Mouse (Mus musculus) monocyte, adult 2 months (primary cell): Measurements from ENCODE around the gene Tlr5.

Experiments used
- DNase-seq, 2 experiments: peaks; one replicate each; pipeline ENCODE4 v3.0.0; 2022; ENCODE audit warnings: low spot score in 2 of 2, low read depth in 1 of 2

Tlr5 gene

DNA sequence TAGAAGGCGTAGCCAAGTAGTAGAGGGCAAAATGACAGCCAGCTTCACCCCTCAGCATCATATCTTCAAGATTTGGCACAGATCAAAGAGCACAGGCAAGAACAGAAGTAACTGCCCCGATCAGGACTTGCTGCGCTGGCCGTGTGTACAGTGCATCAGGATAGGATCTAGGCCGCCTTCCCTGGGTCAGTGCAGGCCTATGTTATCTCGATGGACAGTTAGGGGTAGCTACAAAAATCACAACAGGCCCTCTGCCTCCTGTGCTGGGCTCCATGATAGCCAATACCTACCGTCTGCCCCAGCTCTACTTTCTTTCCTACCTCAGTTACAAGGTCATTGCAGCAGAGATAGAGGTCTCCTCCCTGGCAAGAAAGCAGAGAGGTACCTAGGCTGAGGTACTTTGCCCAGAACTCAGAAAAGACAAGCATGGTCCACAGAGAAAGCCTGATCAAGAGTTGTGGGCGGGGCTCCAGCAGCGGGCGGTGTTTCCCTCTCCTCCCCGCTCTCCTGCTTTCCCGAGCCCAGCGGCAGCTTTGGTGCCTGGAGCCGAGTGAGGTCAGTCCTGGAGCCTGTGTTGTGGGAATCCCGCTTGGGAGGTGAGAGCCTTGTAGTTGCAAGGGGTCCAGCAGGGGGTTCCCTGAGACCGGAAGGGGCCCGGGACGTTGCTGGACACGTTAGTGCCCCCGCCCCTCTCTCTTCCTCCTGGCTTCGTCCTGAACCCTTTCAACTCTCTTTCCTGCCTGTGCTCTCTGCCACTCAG lies at the start of gene Tlr5:
Tlr5 (plus strand) TSS at position 502 of the 760 bp plus-strand sequence.
- no peak for DNase-seq

DNA sequence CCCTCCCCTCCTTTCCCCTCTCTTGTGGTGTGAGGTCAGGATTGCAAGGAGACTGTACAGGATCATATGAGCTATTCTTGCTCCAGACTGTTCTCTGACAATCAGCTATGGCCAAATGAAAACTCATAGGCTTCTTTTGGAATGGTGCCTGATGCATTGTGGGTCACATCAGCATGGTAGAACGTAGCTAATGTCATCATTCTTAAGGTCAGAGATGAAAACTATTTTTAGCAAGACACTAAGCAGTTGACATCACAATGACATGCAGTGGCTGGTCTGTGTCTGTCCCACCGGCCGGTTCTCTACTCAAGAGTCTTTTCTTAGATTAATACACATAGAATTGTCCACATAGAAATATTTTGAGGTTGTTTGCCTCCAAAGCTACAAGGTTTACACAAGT lies 48.9 kb upstream of the Tlr5 start:
- no peak for DNase-seq

DNA sequence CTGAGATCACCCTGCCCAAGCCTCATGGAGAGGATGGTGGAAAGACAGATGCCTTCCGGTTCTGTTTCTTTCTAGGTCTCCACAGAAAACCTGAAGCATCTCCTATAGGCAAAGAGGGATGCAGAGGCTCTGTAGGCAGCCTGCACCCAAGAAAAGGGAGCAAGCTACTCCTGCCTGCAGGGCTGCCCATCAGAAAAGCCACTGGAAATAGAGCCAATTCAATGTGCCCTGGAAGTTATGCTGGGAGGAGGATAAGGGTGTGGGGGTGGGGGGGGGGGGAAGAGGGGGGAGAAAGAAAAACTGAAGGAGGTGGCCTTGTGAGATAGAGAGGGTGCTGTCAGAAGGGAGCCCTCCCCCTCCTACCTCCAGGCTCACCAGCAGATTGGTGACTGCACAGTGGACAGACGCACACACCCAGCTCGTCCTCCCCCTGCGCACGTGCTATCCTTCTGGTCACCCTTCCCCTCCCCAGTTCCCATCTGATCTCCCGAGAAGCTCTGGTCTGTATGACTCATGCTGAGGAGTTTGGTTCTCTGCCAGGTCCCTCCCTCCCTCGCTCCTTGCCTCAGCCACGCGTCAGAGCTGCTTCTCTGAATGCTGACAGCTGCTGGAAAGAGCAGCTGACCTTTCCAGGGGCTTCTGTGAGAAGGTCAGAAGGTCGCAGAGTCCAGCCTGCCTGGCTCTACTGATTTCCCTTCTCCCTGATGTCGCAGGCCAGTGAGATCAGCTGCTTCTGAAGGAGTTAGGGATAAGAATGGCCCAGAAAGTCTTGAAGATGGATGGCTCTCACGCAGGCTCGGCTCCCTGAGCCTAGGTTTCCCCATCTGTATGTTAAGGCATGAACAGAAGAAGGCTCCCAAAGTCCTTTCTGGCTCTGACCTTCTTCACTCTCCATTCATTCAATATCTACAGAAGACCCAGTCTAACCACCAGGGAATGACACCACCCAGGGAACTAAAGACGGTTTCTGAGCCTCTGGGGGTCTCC lies 46.2 kb upstream of the Tlr5 start:
- peak; percentile 92 for DNase-seq

DNA sequence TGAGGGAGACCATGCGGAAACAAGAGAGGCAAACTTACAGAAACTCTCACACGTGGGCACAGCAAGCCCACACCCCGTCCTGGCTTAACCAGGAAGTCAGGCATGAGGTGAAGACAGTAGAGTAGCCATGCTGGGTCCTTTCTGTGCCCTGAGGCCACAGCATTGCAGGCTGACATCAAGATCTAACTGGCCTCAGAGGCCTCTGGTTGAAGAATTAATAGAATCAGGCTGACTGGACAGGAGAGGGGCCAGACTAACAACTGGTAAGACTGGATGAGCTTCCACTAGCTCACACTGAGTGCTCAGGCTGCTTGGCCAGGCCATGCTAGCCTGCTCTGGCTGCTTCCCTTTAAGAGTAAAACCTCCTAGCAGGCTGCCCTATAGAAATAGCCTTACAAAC lies 45.5 kb upstream of the Tlr5 start:
- DNase-seq, result no peak

DNA sequence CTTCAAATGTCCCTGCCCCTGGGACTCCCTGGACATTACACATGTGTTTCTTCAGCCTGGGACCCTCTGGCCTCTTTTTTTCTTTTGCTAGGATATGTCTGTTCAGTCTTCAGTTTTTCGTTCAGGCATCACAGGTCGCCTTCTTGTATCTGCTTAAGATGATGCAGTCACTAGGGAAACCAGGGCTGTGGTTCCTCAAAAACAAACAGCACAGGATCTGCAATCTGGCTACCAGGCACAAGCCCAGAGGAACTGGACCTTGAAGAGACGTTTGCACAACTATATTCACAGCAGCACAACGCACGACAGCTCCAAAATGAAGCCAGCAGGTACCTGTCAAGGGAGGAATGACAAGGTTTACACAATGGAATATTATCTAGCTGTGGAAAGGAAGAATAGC lies 45.0 kb upstream of the Tlr5 start:
- peak in 1 of 2 experiments; percentile 25 for DNase-seq

DNA sequence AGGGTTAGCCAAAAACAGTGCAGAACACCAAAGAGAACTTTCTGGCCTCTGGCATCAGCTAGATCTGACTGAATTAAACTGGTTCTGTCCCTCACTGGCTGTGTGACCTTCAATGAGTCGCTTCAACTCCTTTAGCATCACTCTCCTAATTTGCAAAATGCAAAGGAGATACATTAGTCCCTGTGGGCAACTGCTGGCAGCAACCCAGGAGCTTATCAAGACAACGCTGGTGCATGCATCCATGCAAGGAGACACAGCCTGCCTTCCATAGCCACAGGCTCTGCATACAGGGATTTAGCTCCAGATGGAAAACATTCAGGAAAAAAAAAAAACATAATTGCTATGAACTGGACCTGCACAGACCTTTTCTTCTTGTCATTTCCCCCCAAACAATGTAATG lies 42.0 kb upstream of the Tlr5 start:
- DNase-seq, result no peak

DNA sequence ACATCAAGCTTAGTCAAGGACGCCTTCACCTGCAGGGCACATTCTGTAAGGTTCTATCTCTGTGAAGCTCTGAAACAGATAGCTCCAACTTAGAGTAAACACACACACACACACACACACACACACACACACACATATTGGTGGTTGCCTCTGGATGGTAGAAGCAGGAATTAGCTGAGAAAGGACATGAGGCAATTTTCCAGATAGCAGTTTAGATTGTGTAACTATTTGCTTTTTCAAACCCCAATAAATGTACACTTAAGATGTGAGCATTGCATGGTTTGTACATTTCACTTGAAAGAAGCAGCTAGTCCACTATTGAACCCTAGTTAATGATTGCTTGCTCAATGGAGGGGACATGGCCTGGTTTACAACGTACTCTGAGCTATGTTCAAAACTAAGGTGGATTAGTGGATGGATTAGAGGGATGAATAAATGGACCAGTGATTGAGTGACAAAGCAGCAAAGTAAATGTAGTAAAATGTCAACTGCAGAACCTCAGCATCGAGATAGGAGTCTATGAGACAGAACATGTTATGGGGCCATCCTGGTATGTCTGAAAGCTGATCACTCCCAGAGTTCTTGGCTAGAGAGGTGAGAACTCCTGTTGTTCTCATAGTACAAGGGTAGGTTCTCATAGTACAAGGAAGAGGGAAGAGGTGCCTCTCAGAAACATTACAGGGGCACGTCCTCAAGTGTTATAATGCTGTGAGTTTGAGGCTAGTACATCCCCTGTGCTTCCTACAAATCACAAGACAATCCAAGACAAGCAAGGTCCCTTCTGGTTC lies 40.3 kb upstream of the Tlr5 start:
- no peak for DNase-seq

DNA sequence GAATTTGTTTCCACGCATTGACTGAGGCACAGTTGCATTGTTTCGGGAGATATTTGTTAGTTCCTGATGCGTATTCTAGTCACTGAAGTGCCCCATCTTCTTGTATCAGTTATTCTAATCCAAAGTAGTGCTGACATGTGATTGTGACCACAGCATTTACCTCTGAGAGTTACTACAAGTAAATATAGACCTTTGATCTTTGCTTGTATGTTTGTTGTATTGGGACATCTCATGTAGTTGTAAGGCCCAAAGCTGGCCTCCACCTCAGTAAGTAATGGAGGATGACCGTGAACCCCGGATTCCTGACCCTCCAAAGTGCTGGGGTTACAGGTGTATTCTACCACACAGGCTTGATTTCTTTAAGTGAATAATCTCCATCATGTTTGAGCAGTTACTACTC lies 38.4 kb upstream of the Tlr5 start:
- DNase-seq, result no peak

DNA sequence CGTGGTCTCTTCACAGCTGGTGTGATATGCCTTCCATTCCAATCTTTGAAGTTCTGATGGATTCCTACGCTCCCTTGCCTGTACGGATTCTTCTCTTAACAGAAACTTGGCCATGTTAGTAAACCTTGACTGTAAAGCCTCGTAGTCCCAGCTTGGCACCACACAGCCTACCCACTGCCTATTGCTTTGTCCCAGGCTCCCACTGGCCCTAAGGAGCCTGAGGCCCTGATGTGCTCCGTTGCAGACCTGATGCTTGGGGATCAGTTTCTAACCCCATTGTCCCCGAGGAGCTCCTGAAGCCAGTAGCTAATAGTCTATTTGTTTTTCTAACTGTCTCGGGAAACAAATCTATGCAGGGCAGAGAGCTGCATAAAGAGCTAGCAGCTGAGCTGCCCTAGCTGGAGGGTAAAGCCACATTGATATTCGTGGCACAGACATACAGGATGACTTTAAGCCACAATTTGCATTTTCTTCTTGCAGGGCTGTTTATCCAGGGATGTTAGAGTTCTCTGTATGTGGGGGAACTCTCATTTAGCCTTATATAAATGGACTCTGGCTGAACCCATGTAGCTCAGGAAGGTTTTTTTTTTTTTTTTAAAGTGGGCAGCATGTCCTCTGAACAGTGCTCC lies 35.8 kb upstream of the Tlr5 start:
- no peak for DNase-seq

DNA sequence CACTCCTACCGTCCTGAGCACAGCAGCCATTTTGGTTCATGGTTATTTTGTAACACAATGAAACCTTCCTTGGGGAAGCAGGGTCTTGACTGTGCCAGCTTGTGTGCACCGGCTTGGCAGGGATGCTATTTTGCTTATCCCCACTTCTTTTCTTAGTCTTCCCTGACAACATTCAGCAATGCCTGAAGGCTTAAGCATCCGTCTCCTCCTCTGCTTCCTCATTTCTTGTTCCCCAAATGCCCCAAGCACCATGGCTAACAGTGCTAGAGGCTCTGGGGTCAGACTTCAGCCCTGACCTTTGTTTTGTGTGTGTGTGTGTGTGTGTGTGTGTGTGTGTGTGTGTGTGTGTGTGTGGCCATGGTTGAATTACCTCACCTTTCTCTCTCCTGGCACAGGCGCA lies 31.8 kb upstream of the Tlr5 start:
- DNase-seq, result no peak

DNA sequence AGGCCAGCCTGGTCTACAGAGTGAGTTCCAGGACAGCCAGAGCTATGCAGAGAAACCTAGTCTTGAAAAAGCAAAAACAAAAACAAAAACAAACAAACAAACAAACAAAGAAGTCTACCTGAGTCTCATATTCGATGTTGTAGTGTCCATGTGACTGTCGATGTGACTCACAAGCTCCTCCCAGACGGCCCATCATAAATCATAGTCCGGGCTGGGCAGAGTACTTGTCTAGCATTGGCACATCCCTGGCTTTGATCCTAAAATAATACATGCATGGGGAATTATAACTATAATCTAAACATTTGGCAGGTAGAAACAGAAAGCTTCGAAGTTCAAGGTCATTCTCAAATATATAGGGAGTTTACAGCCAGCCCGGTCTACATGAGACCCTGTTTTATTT lies 28.1 kb upstream of the Tlr5 start:
- DNase-seq, result no peak

DNA sequence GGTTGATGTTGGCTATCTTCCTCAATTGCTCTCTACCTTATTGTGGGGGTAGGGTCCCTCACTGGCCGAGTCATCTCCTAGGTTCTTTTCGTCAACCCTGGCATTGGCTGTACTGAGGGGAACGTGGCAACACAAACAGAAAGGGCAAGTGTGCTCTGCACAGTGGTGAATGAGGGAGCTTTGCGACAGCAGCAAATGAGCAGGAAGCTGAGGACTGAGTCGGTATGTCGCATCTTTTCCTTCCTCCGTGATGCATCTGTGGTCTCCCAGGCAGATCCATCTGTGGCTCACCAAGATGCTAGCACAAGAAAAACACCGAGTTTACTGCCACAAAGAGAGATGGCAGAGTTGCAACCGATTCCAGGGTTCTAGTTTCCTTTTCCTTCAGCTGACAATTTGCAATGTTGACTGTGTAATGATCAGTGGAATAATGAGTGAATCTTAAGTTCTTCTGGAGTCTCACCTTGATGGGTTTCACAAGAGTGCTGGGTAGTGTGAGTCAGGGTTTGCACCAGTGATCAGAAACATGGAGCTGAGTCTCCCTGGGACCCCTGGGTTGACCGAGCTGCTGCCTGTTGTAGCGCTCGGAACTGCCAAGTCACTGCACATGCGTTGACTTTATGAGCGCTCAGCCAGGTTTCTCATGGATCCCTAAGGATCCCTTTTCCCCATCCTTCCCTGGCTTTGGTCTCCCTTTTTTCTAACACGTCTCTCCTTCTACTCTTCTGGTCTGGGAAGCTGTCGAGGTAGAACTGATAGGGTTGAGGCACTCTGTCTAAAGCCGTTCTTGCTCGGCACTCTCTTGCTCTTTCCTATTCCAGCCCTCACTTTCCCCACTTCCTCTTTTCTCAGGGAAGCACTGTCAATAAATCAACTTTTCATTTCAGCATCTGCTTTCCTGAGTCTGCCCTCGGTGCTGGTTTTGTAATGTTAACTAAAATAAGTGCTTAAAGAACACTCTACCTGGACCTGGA lies 26.4 kb upstream of the Tlr5 start:
- no peak for DNase-seq

DNA sequence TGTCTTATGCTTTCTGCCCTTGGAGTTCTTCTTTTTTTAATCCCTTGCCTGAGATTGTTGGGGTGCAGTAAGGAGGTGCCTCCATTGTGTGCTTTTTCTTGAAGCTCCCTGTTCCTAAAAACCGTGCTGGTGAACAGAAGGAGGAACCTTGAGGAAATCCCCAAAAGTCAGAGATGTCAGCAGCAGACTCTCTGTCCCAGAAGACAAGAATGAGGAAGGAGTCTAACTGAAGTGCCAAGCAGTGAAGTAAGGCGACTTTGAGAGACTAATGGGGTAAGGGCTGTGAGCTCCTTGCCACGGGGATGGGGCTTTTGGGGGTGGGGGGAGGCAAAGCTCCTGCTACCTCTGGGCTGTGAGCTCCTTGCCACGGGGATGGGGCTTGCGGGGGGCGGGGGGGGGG lies 19.1 kb upstream of the Tlr5 start:
- DNase-seq, result peak in 1 of 2 experiments; percentile 22

DNA sequence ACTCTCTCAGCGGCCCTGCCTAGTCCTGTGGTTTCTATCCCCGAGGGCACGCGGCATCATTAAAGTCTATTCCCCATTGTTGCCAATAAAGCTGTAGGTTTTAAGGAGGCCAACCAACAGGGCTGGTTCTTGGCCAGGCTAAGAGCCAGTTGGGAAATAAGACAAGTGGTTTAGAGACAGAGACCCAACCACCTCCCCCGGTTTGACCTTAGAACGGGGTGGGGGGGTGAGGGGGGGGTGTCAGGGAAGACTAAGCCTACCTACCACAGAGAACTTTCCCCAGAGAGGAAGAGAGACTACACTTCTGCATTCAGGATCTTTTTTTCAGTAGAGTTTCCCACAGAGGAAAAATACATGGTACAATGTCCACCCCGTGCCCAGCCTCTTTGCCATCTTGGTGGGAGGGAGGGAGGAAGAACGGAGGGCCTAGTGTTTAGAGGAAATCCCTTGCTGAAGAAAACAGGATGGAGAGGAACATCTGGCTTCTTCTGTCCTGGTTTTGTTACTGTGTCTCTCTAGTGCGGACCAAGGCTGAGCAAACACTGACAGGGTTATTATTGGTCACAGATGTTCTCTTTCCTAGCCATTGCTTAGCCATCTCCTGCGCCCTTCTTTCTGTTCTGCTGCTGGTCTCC lies 17.0 kb upstream of the Tlr5 start:
- DNase-seq, result no peak

DNA sequence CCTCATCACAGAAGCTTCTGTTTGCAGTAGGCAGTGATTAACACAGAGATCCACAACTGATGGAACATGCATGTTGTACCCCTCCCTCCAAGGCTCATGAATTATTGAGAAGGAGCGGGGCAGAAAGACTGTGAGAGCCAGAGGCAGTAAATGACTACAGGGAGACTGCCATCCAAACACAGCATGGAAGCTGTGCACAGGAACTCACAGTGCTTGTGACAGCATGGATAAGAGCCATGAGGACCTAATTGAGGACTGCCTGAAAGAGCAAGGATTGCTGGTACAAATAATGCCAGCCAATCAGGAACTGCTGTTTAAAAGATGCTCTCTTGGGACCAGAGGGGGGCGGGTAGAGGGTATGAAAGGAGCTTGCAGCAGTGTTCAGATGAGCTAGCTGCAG lies 12.7 kb upstream of the Tlr5 start:
- DNase-seq, result no peak

DNA sequence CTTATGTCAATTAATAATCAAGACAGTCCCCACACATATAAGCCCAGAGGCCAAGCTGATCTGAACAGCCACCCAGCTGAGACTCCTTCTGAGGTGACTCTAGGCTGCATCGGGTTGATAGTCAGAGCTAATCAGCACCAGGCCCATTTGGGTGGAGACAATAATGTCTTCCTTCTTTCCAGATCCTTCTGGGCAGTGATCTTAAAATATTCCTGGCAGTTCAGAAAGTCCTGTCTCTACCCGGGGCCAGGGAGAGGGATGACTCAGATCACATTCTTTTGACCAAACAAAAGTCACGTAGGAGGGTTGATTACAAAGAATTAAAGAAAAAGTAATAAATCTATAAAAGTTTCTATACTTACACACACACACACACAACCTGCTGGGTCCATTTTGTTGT lies 10.7 kb upstream of the Tlr5 start:
- DNase-seq, result no peak

DNA sequence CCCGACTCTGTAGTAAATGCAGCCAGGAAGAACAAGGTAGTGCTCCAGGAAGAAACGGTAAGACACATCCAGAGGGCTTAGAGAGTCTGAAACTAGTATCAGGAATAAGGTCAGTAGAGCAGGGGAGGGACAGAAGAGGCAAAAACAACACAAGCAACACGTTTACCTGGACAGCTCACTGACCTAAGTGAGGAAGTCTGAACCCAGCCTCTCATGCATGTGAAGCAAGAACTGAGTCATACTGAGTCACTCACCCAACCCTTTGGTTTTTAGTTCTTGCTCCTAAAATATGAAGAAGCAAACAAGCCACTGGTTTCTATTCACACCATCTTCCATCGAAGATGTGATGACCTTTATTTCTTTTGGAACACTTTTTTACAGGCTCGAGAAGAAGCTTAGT lies 9.9 kb upstream of the Tlr5 start:
- peak in 1 of 2 experiments; percentile 30 for DNase-seq

DNA sequence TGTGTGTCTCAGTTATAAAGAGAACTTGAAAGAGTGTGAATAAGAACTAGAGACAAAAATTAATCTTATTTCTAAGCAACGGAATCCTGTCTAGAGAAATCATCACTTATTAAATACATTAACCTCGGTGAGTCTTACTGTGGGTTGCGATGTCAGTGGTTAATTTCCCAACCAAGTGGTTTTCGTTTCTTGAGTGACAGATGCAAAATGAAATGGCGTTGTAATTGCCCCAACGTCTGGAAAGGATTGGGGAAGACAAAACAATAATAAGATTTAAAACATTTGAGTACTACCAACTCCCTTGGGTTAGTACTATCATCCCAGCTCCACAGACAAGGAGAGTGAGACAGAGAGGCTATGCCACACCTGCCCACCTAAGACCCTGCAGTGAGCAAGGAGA lies 9.0 kb upstream of the Tlr5 start:
- no peak for DNase-seq

DNA sequence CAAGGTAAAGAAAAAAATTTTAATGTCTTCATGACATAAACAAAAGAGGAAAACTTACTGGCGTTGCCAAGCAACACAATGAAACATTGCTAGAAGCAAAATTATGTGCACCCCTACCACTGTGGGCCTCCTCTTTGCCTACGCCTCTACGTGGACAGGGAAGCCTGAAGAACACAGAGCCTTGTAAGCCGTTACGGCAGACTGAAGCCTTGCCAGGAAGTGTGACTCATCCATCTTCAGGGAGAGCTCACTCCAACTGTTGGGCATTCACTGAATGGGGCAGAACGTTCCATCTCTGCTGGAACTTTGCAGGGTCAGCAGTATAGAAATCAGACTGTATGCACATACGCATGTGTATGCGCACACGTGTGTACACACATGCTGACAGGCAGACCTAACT lies 3.3 kb upstream of the Tlr5 start:
- no peak for DNase-seq
